Mouse (Mus musculus): ENCODE measurements around the gene Syngr2. TPM values are rescaled to one million over a fixed set of nuclear protein-coding genes. Genes with fewer than 3 reads are reported as not detected.
"Not testable (repeated sequence)": the region's sequence is repeated elsewhere in the genome, so short reads cannot be mapped to it uniquely, and the experiment has no call there.

The Syngr2 gene
- polyA plus RNA-seq, 2 experiments, result 36.5 to 50.4 TPM

- Histone ChIP-seq H3K4me3 (ENCODE audit: insufficient read depth in 1 of 2, low read depth in 2 of 2, low read length in 2 of 2) (peak overlapping the region; percentile 75 to 81), H3K4me1 (replicated peaks; ENCODE audit: control insufficient read depth in 2 of 2, insufficient read depth in 2 of 2, low read length in 1 of 2) (peaks cover 9 to 14% of the 10 kb centered on the region in 2 experiments), H3K36me3 (replicated peaks; ENCODE audit: control insufficient read depth, insufficient read depth, low read depth) (peaks cover 43% of the 10 kb centered on the region), H3K9me3 (ENCODE audit: control insufficient read depth, low read length) (no peaks in the 10 kb centered on the region), H3K27ac (peak overlapping the region; percentile 100), H3K4me2 (ENCODE audit: low read depth) (peak overlapping the region; percentile 98), H3K27me3 (ENCODE audit: control insufficient read depth, insufficient read depth, low read length) (no peaks in the 10 kb centered on the region), H3K9ac (replicated peaks) (peak overlapping the region; percentile 99)
- peak; percentile 48 to 60 (median 54) for DNase-seq (ENCODE audit: low read depth in 3 of 3, low spot score in 3 of 3)
- WGBS (ENCODE audit: insufficient replicate concordance), result 34% methylated on average over 10 of the region's 10 CpGs
- ATAC-seq (ENCODE audit: insufficient read depth), result no peak
- TF ChIP-seq EP300 (IDR thresholded peaks at IDR 0.05; ENCODE audit: low read depth) (no peak), CTCF (IDR thresholded peaks at IDR 0.05; ENCODE audit: low read depth) (no peak)
Measured at GRCm38 (mm10) chr11:117783683-117784309, 25.7 kb upstream of the Syngr2 start.

DNA sequence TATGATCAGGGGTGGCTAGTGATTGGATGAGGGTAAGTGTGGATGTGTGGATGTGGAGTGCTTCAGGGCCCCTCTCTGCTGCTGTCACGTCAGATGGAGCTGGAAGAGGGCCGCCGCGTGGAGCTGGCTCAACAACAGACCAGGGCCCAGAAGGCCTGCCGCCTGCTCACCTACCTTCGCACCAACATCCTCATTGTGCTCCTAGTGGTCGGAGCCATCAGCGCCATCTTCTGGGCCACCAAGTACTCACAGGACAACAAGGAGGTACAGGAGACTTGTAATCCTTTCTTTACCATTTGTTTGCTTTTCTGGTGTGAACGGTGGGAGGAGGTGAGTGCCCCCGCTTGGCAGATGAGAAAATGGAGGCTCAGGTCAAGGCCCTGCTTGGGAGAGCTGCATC, 23.2 kb upstream of the Syngr2 start:
- TF ChIP-seq CTCF (IDR thresholded peaks at IDR 0.05; ENCODE audit: low read depth) (peak; percentile 91), EP300 (IDR thresholded peaks at IDR 0.05; ENCODE audit: low read depth) (no peak)
- H3K36me3 ChIP-seq (replicated peaks; ENCODE audit: control insufficient read depth, insufficient read depth, low read depth), result peaks cover 46% of the 10 kb centered on the region
- H3K9ac ChIP-seq (replicated peaks), result peak overlapping the region; percentile 24
- DNase-seq (ENCODE audit: low read depth in 3 of 3, low spot score in 3 of 3) (peak in 1 of 3 experiments; percentile 51), ATAC-seq (ENCODE audit: insufficient read depth) (no peak)
- H3K4me2 ChIP-seq (ENCODE audit: low read depth), result peak overlapping the region; percentile 21; the same call in 1 of the 2 replicates
- H3K4me1 ChIP-seq (replicated peaks; ENCODE audit: control insufficient read depth in 2 of 2, insufficient read depth in 2 of 2, low read length in 1 of 2), result peaks cover 16 to 18% of the 10 kb centered on the region in 2 experiments
- H3K4me3 ChIP-seq (ENCODE audit: insufficient read depth in 1 of 2, low read depth in 2 of 2, low read length in 2 of 2), result no peak overlapping the region
- no peaks in the 10 kb centered on the region for H3K27me3 ChIP-seq (ENCODE audit: control insufficient read depth, insufficient read depth, low read length)
- no peaks in the 10 kb centered on the region for H3K9me3 ChIP-seq (ENCODE audit: control insufficient read depth, low read length)
- H3K27ac ChIP-seq, result no peak overlapping the region
- 16% methylated on average over 10 of the region's 10 CpGs for WGBS (ENCODE audit: insufficient replicate concordance)

- H3K27ac ChIP-seq; H3K27me3 ChIP-seq (ENCODE audit: control insufficient read depth, insufficient read depth, low read length); H3K4me3 ChIP-seq (ENCODE audit: insufficient read depth in 1 of 2, low read depth in 2 of 2, low read length in 2 of 2); H3K4me2 ChIP-seq (ENCODE audit: low read depth); DNase-seq (ENCODE audit: low read depth in 3 of 3, low spot score in 3 of 3); H3K9ac ChIP-seq (replicated peaks); H3K9me3 ChIP-seq (ENCODE audit: control insufficient read depth, low read length); ATAC-seq (ENCODE audit: insufficient read depth): not testable (repeated sequence)
- Histone ChIP-seq H3K36me3 (replicated peaks; ENCODE audit: control insufficient read depth, insufficient read depth, low read depth) (peaks cover 48% of the 10 kb centered on the region), H3K4me1 (replicated peaks; ENCODE audit: control insufficient read depth in 2 of 2, insufficient read depth in 2 of 2, low read length in 1 of 2) (peaks cover 30 to 35% of the 10 kb centered on the region in 2 experiments)
- WGBS (ENCODE audit: insufficient replicate concordance), result 85% methylated on average over 7 of the region's 7 CpGs
Measured at GRCm38 (mm10) chr11:117788481-117788880, 21.0 kb upstream of the Syngr2 start.

GRCm38 (mm10) chr11:117790286-117790685, 19.2 kb upstream of the Syngr2 start:
- peak; percentile 63 for ATAC-seq (ENCODE audit: insufficient read depth)
- H3K4me2 ChIP-seq (ENCODE audit: low read depth), result peak overlapping the region; percentile 63
- H3K27ac ChIP-seq, result peak overlapping the region; percentile 6; the same call in 1 of the 2 replicates
- peak; percentile 95 for TF ChIP-seq CTCF (IDR thresholded peaks at IDR 0.05; ENCODE audit: low read depth)
- no peak for TF ChIP-seq EP300 (IDR thresholded peaks at IDR 0.05; ENCODE audit: low read depth)
- H3K9ac ChIP-seq (replicated peaks), result peak overlapping the region; percentile 10
- H3K4me3 ChIP-seq (ENCODE audit: insufficient read depth in 1 of 2, low read depth in 2 of 2, low read length in 2 of 2), result peak overlapping the region in 1 of 2 experiments; percentile 26; a peak in 2 of 4 replicates
- no peaks in the 10 kb centered on the region for H3K9me3 ChIP-seq (ENCODE audit: control insufficient read depth, low read length)
- DNase-seq (ENCODE audit: low read depth in 3 of 3, low spot score in 3 of 3), result peak in 1 of 3 experiments; percentile 55
- H3K36me3 ChIP-seq (replicated peaks; ENCODE audit: control insufficient read depth, insufficient read depth, low read depth), result peaks cover 34% of the 10 kb centered on the region
- 8% methylated on average over 14 of the region's 14 CpGs for WGBS (ENCODE audit: insufficient replicate concordance)
- H3K27me3 ChIP-seq (ENCODE audit: control insufficient read depth, insufficient read depth, low read length), result no peaks in the 10 kb centered on the region
- H3K4me1 ChIP-seq (replicated peaks; ENCODE audit: control insufficient read depth in 2 of 2, insufficient read depth in 2 of 2, low read length in 1 of 2), result peaks cover 24 to 30% of the 10 kb centered on the region in 2 experiments

GRCm38 (mm10) chr11:117790703-117791440, 18.6 kb upstream of the Syngr2 start:
- peak overlapping the region; percentile 10 for H3K9ac ChIP-seq (replicated peaks)
- DNase-seq (ENCODE audit: low read depth in 3 of 3, low spot score in 3 of 3), result no peak
- H3K4me3 ChIP-seq (ENCODE audit: insufficient read depth in 1 of 2, low read depth in 2 of 2, low read length in 2 of 2), result peak overlapping the region in 1 of 2 experiments; percentile 26; a peak in 2 of 4 replicates
- TF ChIP-seq EP300 (IDR thresholded peaks at IDR 0.05; ENCODE audit: low read depth) (no peak), CTCF (IDR thresholded peaks at IDR 0.05; ENCODE audit: low read depth) (peak; percentile 77)
- H3K27me3 ChIP-seq (ENCODE audit: control insufficient read depth, insufficient read depth, low read length), result no peaks in the 10 kb centered on the region
- H3K9me3 ChIP-seq (ENCODE audit: control insufficient read depth, low read length), result no peaks in the 10 kb centered on the region
- peak overlapping the region; percentile 63 for H3K4me2 ChIP-seq (ENCODE audit: low read depth)
- H3K4me1 ChIP-seq (replicated peaks; ENCODE audit: control insufficient read depth in 2 of 2, insufficient read depth in 2 of 2, low read length in 1 of 2), result peaks cover 26 to 34% of the 10 kb centered on the region in 2 experiments
- 35% methylated on average over 23 of the region's 23 CpGs for WGBS (ENCODE audit: insufficient replicate concordance)
- peak overlapping the region; percentile 55 for H3K27ac ChIP-seq
- ATAC-seq (ENCODE audit: insufficient read depth), result peak; percentile 68
- peaks cover 28% of the 10 kb centered on the region for H3K36me3 ChIP-seq (replicated peaks; ENCODE audit: control insufficient read depth, insufficient read depth, low read depth)
